8 mouse cellular contexts compared by ENCODE assay signal in genomic region chr10:78464792-78465207, GRCm38 (mm10). TPM values are rescaled to one million over a fixed set of nuclear protein-coding genes. Genes with fewer than 3 reads are reported as not detected.
DNase-seq lines count a peak whose midpoint lies in the region; ATAC-seq and TF ChIP-seq lines count a peak whose summit lies in the region.

Gene Pdxk, minus strand, starts transcription at chr10:78464975.

- H3K9me3 ChIP-seq in MEL (replicated peaks; ENCODE audit: insufficient read depth, low read length) = no peaks in the 10 kb centered on the region
- no peaks in the 10 kb centered on the region for H3K9me3 ChIP-seq in lung, embryonic 16.5 days (ENCODE audit: control insufficient read depth, low read length)

- TF ChIP-seq CTCF in MEL (IDR thresholded peaks at IDR 0.05 in 2 of 3, conservative IDR thresholded peaks at IDR 0.05 in 1 of 3; ENCODE audit: control insufficient read depth in 1 of 3, insufficient read depth in 1 of 3, low read depth in 2 of 3, low read length in 3 of 3, poor library complexity in 1 of 3, severe bottlenecking in 1 of 3) = no peak
- TF ChIP-seq CTCF in cerebellum, adult 2 months (IDR thresholded peaks at IDR 0.05; ENCODE audit: borderline replicate concordance, insufficient read depth, low read depth, low read length) = no peak

- H3K79me2 ChIP-seq in MEL (ENCODE audit: control insufficient read depth, insufficient read depth, low read length, poor library complexity) = peaks cover 36% of the 10 kb centered on the region

- no peak for TF ChIP-seq RAD21 in MEL (IDR thresholded peaks at IDR 0.05; ENCODE audit: low read depth, low read length)

- DNase-seq in MEL (ENCODE audit: low read depth, low spot score) = peak; percentile 98
- DNase-seq in cerebellum, adult 2 months = peak; percentile 95 to 97
- peak; percentile 89 for DNase-seq in forelimb bud, embryonic 11.5 days (ENCODE audit: low read depth, low spot score)
- peak; percentile 89 for DNase-seq in layer of hippocampus, adult 9-10 months (ENCODE audit: low spot score)
- DNase-seq in ovary, postnatal 10 days (ENCODE audit: low spot score) = peak; percentile 80
- DNase-seq in thymus, postnatal 10 days (ENCODE audit: low spot score in 2 of 2) = peak; percentile 92

- peak within 1 kb of the TSS; percentile 76 for H3K9ac ChIP-seq in MEL (ENCODE audit: control insufficient read depth, low read depth, low read length, poor library complexity, severe bottlenecking)
- peak within 1 kb of the TSS; percentile 75 for H3K9ac ChIP-seq in lung, embryonic 16.5 days (ENCODE audit: low read length)

- H3K36me3 ChIP-seq in MEL (ENCODE audit: control insufficient read depth in 1 of 2, insufficient read depth in 2 of 2, low read length in 2 of 2) = peaks cover 0 to 11% of the 10 kb centered on the region in 2 experiments; a peak in 2 of 4 replicates
- no peaks in the 10 kb centered on the region for H3K36me3 ChIP-seq in lung, embryonic 16.5 days (ENCODE audit: control insufficient read depth, insufficient read depth, low read length)

- H3K4me1 ChIP-seq in MEL (ENCODE audit: control insufficient read depth in 1 of 2, insufficient read depth in 2 of 2, low read length in 2 of 2) = peaks cover 5 to 16% of the 10 kb centered on the region in 2 experiments
- H3K4me1 ChIP-seq in cerebellum, adult 2 months (ENCODE audit: control insufficient read depth, insufficient read depth, low read length) = peaks cover 23% of the 10 kb centered on the region
- peaks cover 12% of the 10 kb centered on the region for H3K4me1 ChIP-seq in lung, embryonic 16.5 days (replicated peaks; ENCODE audit: control insufficient read depth, insufficient read depth, low read length)

- H3K4me3 ChIP-seq in MEL (ENCODE audit: control insufficient read depth in 1 of 2, insufficient read depth in 1 of 2, low read depth in 2 of 2, low read length in 2 of 2) = peak within 1 kb of the TSS; percentile 65 to 73
- H3K4me3 ChIP-seq in cerebellum, adult 2 months (replicated peaks; ENCODE audit: insufficient read depth, low read depth, low read length) = peak within 1 kb of the TSS; percentile 85
- peak within 1 kb of the TSS; percentile 79 for H3K4me3 ChIP-seq in lung, embryonic 16.5 days (ENCODE audit: low read length)

- peak within 1 kb of the TSS; percentile 100 for H3K4me2 ChIP-seq in lung, embryonic 16.5 days (ENCODE audit: low read depth, low read length)

- no peaks in the 10 kb centered on the region for H3K27me3 ChIP-seq in MEL (ENCODE audit: control insufficient read depth in 1 of 2, insufficient read depth in 2 of 2, low read length in 2 of 2)
- no peaks in the 10 kb centered on the region for H3K27me3 ChIP-seq in cerebellum, adult 2 months (ENCODE audit: control insufficient read depth, insufficient read depth, low read length)
- no peaks in the 10 kb centered on the region for H3K27me3 ChIP-seq in lung, embryonic 16.5 days (ENCODE audit: control insufficient read depth, insufficient read depth, low read depth, low read length)

- peak; percentile 82 to 91 for TF ChIP-seq POLR2A in MEL (IDR thresholded peaks at IDR 0.05; ENCODE audit: control insufficient read depth in 1 of 2, insufficient read depth in 1 of 2, low read depth in 1 of 2, low read length in 2 of 2, poor library complexity in 1 of 2)
- peak; percentile 95 for TF ChIP-seq POLR2A in cerebellum, adult 2 months (IDR thresholded peaks at IDR 0.05; ENCODE audit: borderline replicate concordance, insufficient read depth, low read length)

- ATAC-seq in hematopoietic stem cell, adult 5-6 weeks (replicated peaks in 1 of 2; ENCODE audit: insufficient read depth in 1 of 2, low FRiP score in 2 of 2, low TSS enrichment in 1 of 2, low read depth in 1 of 2, poor library complexity in 2 of 2, severe bottlenecking in 2 of 2) = peak; percentile 75 to 88
- ATAC-seq in lung, embryonic 16.5 days (ENCODE audit: low read depth) = peak; percentile 96

- H3K27ac ChIP-seq in MEL (ENCODE audit: control insufficient read depth, low read depth, low read length) = peak within 1 kb of the TSS; percentile 96
- peak within 1 kb of the TSS; percentile 85 for H3K27ac ChIP-seq in cerebellum, adult 2 months (ENCODE audit: insufficient read depth, low read length)
- H3K27ac ChIP-seq in lung, embryonic 16.5 days (ENCODE audit: low read length) = peak within 1 kb of the TSS; percentile 41; the same call in 1 of the 2 replicates

- no peak for TF ChIP-seq EP300 in MEL (IDR thresholded peaks at IDR 0.05; ENCODE audit: low read depth in 1 of 2, low read length in 2 of 2)

- under 1% methylated on average over 35 of the region's 35 CpGs for WGBS in cerebellum, adult 2 months
- under 1% methylated on average over 35 of the region's 35 CpGs for WGBS in lung, embryonic 16.5 days

TF ChIP-seq in MEL, 35 proteins besides CTCF, POLR2A, EP300 and RAD21:
- TF ChIP-seq USF2 (IDR thresholded peaks at IDR 0.05; ENCODE audit: borderline replicate concordance in 1 of 2, insufficient read depth in 1 of 2, low read depth in 1 of 2, low read length in 2 of 2) = peak; percentile 44 to 85; a peak in 2 of 4 replicates
- peak; percentile 46; the same call in 1 of the 2 replicates for TF ChIP-seq ETS1 (IDR thresholded peaks at IDR 0.05; ENCODE audit: low read depth, low read length)
- peak; percentile 96 for TF ChIP-seq USF1 (IDR thresholded peaks at IDR 0.05; ENCODE audit: low read depth, low read length)
- TF ChIP-seq MAFK (IDR thresholded peaks at IDR 0.05; ENCODE audit: borderline replicate concordance, low read depth, low read length) = no peak
- no peak for TF ChIP-seq RCOR1 (IDR thresholded peaks at IDR 0.05; ENCODE audit: low read depth, low read length)
- no peak for TF ChIP-seq SMC3 (IDR thresholded peaks at IDR 0.05; ENCODE audit: low read depth, low read length)
- TF ChIP-seq MAX (IDR thresholded peaks at IDR 0.05; ENCODE audit: low read length) = peak; percentile 97
- no peak for TF ChIP-seq ZNF384 (IDR thresholded peaks at IDR 0.05; ENCODE audit: low read depth, low read length)
- peak; percentile 94 for TF ChIP-seq MXI1 (IDR thresholded peaks at IDR 0.05; ENCODE audit: low read depth, low read length)
- no peak for TF ChIP-seq CHD2 (IDR thresholded peaks at IDR 0.05; ENCODE audit: low read length)
- peak; percentile 76; the same call in 1 of the 2 replicates for TF ChIP-seq POLR2AphosphoS2 (IDR thresholded peaks at IDR 0.05; ENCODE audit: low read length)
- TF ChIP-seq UBTF (IDR thresholded peaks at IDR 0.05; ENCODE audit: borderline replicate concordance, insufficient read depth, low read depth, low read length) = no peak
- TF ChIP-seq ZMIZ1 (IDR thresholded peaks at IDR 0.05; ENCODE audit: low read depth, low read length) = peak; percentile 75; the same call in 1 of the 2 replicates
- peak; percentile 71; the same call in 1 of the 2 replicates for TF ChIP-seq BHLHE40 (IDR thresholded peaks at IDR 0.05; ENCODE audit: borderline replicate concordance, low read depth, low read length)
- no peak for TF ChIP-seq E2F4 (IDR thresholded peaks at IDR 0.05; ENCODE audit: borderline replicate concordance, low read depth, low read length)
- no peak; the same call in 1 of the 2 replicates for TF ChIP-seq POLR2AphosphoS5 (IDR thresholded peaks at IDR 0.05; ENCODE audit: borderline replicate concordance, low read depth, low read length)
- TF ChIP-seq MYB (IDR thresholded peaks at IDR 0.05; ENCODE audit: low read depth, low read length) = no peak
- peak; percentile 80; the same call in 1 of the 2 replicates for TF ChIP-seq SIN3A (IDR thresholded peaks at IDR 0.05; ENCODE audit: low read length)
- no peak for TF ChIP-seq JUND (IDR thresholded peaks at IDR 0.05; ENCODE audit: low read depth, low read length)
- no peak for TF ChIP-seq KAT2A (conservative IDR thresholded peaks at IDR 0.05; ENCODE audit: low read depth, low read length)
- TF ChIP-seq CHD1 (IDR thresholded peaks at IDR 0.05; ENCODE audit: low read depth, low read length) = no peak
- TF ChIP-seq ZKSCAN1 (IDR thresholded peaks at IDR 0.05; ENCODE audit: low read depth, low read length) = no peak
- peak; percentile 45 for TF ChIP-seq TCF12 (IDR thresholded peaks at IDR 0.05; ENCODE audit: low read depth, low read length)
- peak; percentile 75 for TF ChIP-seq TBP (IDR thresholded peaks at IDR 0.05; ENCODE audit: low read depth, low read length)
- peak; percentile 73 for TF ChIP-seq NELFE (IDR thresholded peaks at IDR 0.05; ENCODE audit: low read depth, low read length)
- TF ChIP-seq TAL1 (IDR thresholded peaks at IDR 0.05; ENCODE audit: low read length) = no peak
- TF ChIP-seq GATA1 (IDR thresholded peaks at IDR 0.05; ENCODE audit: low read depth, low read length) = no peak
- peak; percentile 73 for TF ChIP-seq NRF1 (IDR thresholded peaks at IDR 0.05; ENCODE audit: insufficient read depth, low read depth, low read length, poor library complexity, severe bottlenecking)
- peak; percentile 11; the same call in 1 of the 2 replicates for TF ChIP-seq ELF1 (IDR thresholded peaks at IDR 0.05; ENCODE audit: low read depth, low read length)
- peak; percentile 54 for TF ChIP-seq HCFC1 (IDR thresholded peaks at IDR 0.05; ENCODE audit: low read depth, low read length)
- no peak for TF ChIP-seq GABPA (IDR thresholded peaks at IDR 0.05; ENCODE audit: low read depth, low read length)
- no peak for TF ChIP-seq MAZ (IDR thresholded peaks at IDR 0.05; ENCODE audit: low read depth, low read length)
- TF ChIP-seq ZC3H11A (IDR thresholded peaks at IDR 0.05; ENCODE audit: low read depth, low read length) = no peak
- no peak for TF ChIP-seq MEF2A (IDR thresholded peaks at IDR 0.05; ENCODE audit: extremely low read depth, insufficient replicate concordance, low read depth, low read length, poor library complexity, severe bottlenecking)
- TF ChIP-seq MYC (IDR thresholded peaks at IDR 0.05; ENCODE audit: low read depth, low read length) = peak; percentile 94

RNA-seq across cellular contexts. Expression of gene Pdxk, which starts in this region (rescaled TPM):
- total RNA-seq in MEL (2012; rRNA removed) = 23.0 and 28.7 TPM in 2 replicates
- 10 to 100 TPM in 1 of 2 experiments, not detected in 1; 29.3 TPM for polyA plus RNA-seq in MEL (2012; ENCODE audit: insufficient read depth in 1 of 2, insufficient read length in 2 of 2, low read depth in 1 of 2, low replicate concordance in 2 of 2, missing spikeins in 1 of 2)
- 82.0 and 83.5 TPM in 2 replicates for polyA plus RNA-seq in cerebellum, adult 2 months (2012; rRNA removed)
- total RNA-seq in hematopoietic stem cell, adult 5-6 weeks (2017) = 12.3 and 17.1 TPM in 2 replicates
- 7.3 and 8.0 TPM in 2 replicates for polyA plus RNA-seq in lung, embryonic 16.5 days (2015; fragmentation: Nextera tagmentation; extraction: Ambion mirVana)

Comparison
In these comparisons a context has a peak if more than half of its experiments do, and no peak if none do; other contexts are left out.
1. Peak in every context shown above with its lines: DNase-seq, ATAC-seq, H3K4me3 ChIP-seq and H3K27ac ChIP-seq.
2. H3K27ac ChIP-seq: peak in every context shown above with its lines; median percentile 96 in MEL; 85 in cerebellum, adult 2 months; 41 in lung, embryonic 16.5 days.